Mouse (Mus musculus): ENCODE results near the gene Phf21a.

The Phf21a gene

GRCm38 (mm10) chr2:92360893-92361292 is 268.0 kb downstream of the Phf21a start:
- no peak for DNase-seq (ENCODE audit: low spot score in 2 of 2)

DNA sequence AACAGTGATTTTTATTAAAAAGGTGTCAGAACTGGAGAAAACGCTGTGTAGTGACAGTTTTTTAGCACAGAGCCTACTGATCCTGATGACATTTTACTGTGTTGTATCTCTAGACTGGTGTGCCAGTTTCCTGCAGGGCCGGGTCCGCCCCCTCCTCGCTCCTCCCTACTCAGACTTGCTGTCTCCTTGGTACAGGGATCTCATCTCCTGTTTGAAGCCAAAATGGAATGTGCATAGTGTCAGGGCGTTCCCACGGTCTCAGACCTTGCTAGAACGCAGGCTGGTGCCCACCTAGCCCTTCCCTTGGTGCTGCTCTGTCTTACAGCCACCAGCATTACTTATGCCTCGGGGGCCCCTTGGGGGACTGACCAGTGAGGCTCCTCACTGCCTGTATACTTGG is 268.9 kb downstream of the Phf21a start:
- DNase-seq (ENCODE audit: low spot score in 2 of 2) = peak in 1 of 2 experiments; percentile 17

- DNase-seq (ENCODE audit: low spot score in 2 of 2) = no peak
Measured at GRCm38 (mm10) chr2:92362571-92363228, 269.8 kb downstream of the Phf21a start.

DNA sequence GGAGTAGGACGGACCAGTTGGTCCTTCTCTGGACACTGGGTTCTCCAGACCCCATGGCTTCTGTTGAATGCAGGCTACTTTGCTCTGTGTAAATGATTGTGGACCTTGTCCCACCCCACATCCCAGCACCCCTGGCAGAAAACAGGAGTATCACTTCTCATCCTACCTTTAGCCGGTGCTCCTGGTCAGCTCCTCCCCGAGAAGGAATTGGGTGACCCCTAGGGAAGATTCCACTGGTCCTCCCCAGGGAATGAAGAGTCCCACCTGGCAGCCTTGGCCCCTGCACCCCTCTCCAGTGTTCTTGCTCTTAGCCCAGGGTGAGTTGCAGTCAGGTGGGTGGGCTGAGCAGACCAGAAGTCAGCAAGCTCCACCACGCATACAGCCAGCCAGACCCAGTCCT is 271.2 kb downstream of the Phf21a start:
- no peak for DNase-seq (ENCODE audit: low spot score in 2 of 2)

- DNase-seq (ENCODE audit: low spot score in 2 of 2) = no peak
Measured at GRCm38 (mm10) chr2:92365568-92365967, 272.7 kb downstream of the Phf21a start.

GRCm38 (mm10) chr2:92367383-92368029 is 274.6 kb downstream of the Phf21a start:
- no peak for DNase-seq (ENCODE audit: low spot score in 2 of 2)

GRCm38 (mm10) chr2:92370375-92370774 is 277.5 kb downstream of the Phf21a start:
- DNase-seq (ENCODE audit: low spot score in 2 of 2) = no peak

DNA sequence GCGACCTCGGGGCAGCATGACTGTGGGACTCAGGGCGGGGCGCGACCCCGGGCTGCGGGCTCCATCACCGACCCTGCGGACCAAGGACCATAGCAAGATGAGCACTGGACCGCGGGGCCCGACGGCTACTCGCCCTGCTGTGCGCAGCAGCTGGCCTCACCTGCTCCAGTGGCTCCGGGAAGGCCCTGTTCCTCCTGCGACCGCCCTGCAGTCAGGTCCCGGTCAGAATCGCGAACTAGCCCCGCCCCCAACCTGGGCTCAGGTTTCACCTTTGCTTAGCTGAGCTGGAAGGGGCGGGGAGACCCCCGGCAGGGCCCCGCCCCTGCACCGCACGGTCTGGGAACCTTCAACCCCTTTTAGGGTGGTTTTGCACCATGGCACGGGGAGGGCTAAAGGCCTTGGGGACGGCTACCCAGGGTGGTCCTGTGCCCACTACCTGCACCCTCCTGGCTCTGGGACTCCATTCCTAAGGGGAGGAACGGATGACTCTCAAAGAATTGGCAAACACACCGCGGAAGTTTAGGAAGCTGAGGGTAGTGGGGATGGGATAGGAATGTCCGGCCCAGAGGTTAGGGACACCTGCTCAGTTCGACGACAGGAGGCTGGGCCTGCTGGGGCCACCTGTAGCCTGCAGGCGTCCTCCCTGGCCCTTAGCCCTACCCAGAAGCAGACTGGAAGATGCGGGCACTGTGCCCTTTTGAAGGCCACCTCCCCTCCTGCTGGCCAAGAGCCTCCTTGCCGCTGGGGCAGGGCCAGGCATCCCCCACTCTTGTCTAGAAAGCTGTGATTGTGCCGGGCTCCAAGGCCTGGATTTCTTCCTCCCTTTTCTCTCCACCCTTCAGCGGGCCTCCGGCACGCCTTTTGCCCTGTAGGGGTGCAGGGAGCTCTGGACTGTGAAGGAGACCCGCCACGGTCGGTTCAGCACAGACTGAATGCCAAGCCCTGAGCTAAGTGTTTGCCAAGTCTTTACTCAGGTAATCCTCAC is 278.2 kb downstream of the Phf21a start:
- no peak for DNase-seq (ENCODE audit: low spot score in 2 of 2)

DNA sequence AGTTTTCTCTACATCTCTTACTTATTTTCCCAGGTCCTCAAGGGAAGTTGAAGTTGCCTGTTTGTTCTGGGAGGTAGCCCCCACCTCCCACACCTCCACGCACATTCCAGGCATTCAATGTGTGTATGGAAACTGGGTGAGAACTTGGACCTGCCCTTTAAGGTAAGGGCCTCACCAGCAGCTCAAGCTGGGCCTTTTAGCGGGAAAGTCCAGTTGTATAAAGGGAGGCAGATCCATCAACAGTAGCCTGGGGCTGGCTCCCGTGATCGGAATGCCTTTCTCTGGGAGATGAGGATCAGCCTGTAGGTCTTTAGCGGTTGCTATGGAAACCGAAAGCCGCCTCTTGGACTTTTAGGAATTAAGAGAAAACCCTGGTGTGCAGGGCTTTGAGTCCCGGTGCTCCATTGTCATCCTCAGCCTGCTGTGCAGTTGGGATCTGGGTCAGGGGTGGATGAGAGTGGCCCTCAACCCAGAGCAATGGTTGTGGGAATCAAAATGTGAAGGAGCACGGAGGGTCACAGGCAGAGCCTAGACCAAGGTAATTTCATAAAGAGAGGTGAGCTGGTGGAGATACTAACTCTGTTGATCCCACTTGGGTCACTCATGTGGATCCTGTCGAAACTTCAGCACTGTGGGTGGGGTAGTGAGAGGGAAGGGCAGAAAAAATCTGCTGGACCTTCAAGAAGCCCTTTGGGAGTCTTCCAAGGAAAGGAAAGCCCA is 279.2 kb downstream of the Phf21a start:
- DNase-seq (ENCODE audit: low spot score in 2 of 2) = no peak

GRCm38 (mm10) chr2:92372767-92373436 is 280.0 kb downstream of the Phf21a start:
- no peak for DNase-seq (ENCODE audit: low spot score in 2 of 2)

DNA sequence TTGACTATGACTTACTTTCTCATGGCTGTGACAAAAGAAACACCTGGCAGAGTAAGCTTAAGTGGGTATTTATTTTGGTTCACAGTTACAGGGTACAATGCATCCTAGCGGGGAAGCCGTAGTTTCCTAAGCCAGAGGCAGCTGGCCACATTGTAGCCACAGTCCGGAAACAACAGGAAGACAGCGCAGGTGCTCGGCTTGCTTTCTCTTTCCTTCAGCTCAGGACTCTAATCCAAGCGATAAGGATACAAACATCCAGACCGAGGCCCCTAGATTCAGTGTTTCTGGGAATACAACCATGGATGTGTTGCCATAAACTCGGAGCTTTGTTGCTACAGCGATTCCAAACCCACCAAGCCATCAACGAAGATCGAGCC is 280.5 kb downstream of the Phf21a start:
- no peak for DNase-seq (ENCODE audit: low spot score in 2 of 2)

DNA sequence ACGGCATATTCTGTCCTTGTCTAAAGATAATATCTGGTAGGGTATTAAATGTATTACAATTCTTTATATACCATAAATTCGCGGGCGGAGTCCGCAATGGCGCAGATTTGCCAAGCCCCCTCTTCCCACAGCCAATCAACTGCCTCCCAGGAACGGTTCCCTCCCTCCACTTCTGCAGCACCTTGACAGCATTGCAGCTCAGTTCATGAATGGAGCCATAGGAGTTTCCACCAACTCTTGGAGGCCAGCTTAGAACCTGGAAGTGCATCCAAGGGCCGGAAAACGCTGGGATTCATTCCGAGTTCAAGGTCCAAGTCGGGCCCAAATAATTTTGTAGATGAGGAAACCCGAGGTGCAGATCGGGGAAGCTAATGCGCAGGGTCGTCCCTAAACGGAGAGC is 281.6 kb downstream of the Phf21a start, which contains the start of the genes Pex16 and Large2:
Gene Pex16 (plus strand): TSS at position 163 of the 400 bp plus-strand sequence.
Gene Large2 (minus strand): TSS at position 356 of the 400 bp plus-strand sequence.
- no peak for DNase-seq (ENCODE audit: low spot score in 2 of 2)

DNA sequence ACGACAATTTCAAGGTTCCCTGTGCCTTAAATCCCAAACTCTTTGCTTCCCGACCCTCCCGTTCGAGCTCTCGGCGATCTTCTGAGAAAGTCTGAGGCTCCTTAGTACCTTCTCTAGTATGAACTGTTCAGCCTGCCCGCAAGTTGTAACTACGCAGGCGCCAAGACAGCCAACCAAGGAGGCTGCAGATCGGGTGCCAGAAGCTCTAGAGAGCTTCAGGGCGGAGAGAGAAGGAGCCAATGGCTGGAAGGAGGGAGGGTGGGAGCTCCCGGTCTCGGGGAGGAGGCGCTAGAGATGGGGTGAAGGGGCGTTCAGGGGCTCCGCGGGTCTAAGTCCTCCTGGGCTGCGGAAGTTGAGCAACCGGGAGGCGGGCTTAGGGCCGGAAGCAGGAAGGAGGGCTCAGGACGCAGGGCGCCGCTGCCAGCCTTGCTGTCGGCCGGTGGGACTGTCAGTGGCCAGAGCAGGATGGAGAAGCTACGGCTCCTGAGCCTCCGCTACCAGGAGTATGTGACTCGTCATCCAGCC is 282.2 kb downstream of the Phf21a start:
- DNase-seq (ENCODE audit: low spot score in 2 of 2) = peak; percentile 75 to 87

GRCm38 (mm10) chr2:92375788-92376187 is 282.9 kb downstream of the Phf21a start:
- no peak for DNase-seq (ENCODE audit: low spot score in 2 of 2)

DNA sequence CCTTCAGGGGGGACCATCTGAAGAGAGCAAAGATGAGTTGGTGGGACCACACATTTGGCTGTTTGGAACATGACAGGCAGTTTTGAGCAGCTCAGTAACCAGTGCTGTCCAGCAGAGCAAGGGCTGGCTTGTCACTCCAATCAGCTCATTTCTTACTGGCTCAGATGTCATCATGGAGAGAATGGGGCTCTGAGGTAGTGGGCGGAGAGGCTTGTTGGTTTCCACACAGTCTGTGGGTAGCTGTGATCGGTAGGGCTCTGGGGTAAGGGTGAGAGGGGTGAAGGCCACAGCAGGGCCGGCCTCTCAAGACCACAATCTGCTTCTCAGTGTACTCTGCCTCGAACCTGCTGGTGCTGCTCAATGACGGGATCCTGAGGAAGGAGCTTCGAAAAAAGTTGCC is 283.4 kb downstream of the Phf21a start:
- DNase-seq (ENCODE audit: low spot score in 2 of 2) = no peak

- no peak for DNase-seq (ENCODE audit: low spot score in 2 of 2)
Measured at GRCm38 (mm10) chr2:92377320-92377719, 284.4 kb downstream of the Phf21a start.

DNA sequence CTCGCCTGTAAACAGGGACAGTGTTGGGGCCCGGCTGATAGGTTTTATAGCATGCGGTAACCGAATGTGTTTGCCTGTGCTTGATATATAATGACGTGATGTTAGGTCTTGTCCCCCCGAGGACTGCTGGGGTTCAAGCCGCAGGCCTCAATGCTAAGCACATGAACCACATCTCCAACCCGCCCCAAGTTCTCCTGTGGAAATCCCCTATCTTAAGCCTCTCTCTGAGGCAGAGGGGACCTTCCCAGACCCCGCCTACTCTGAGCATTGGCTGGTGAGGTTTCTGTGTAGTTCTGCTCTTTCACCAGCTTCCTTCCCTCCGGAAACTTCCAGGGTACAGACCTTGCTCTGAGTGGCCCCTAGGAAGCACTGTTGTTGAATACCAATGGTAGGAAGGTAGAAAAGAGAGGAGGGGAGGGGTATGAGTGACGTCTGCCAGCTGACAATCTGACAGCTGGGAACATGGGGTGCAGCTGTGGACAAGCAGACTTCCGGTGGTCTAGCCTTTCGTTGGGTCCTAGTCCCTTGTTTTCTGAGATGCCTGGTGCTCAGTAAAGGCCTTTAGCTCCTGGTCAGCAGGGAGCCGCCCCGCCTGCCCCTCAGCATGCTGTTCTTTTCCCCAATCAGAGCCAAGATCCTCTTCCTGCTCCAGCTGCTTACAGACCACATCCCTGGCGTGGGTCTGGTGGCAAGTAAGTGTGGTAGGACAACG is 287.0 kb downstream of the Phf21a start:
- no peak for DNase-seq (ENCODE audit: low spot score in 2 of 2)

DNA sequence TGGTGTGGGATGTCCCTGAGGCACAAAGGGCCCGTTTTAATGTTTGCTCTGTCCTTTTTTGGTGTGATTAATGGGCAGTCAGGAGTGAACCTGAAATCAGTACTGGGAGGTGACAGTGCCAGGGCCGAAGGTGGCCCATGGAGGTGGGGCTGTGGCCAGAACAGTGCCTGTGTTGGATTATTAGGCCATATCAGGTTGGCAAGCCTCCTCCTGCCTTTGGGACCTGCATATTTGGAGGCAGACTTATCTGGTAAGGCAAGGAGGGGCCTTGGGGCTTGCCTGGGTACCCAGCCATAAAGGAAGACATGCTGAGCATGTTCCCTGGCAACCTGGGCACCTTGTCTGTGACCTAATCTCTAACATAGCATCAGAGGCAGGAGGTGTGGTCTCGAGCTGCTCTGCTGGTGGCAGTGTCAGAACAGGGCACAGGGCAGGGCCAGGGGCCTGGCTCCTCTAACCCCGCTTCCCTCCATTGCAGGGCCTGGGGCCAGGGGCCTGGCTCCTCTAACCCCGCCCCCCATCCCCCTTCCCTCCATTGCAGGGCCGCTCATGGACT is 287.7 kb downstream of the Phf21a start:
- no peak for DNase-seq (ENCODE audit: low spot score in 2 of 2)

- no peak for DNase-seq (ENCODE audit: low spot score in 2 of 2)
Measured at GRCm38 (mm10) chr2:92381161-92381560, 288.2 kb downstream of the Phf21a start.
